Mouse (Mus musculus): ENCODE data around the gene Slc25a39.
"Not testable (repeated sequence)": the region's sequence is repeated elsewhere in the genome, so short reads cannot be mapped to it uniquely, and the experiment has no call there.

Slc25a39 gene

DNA sequence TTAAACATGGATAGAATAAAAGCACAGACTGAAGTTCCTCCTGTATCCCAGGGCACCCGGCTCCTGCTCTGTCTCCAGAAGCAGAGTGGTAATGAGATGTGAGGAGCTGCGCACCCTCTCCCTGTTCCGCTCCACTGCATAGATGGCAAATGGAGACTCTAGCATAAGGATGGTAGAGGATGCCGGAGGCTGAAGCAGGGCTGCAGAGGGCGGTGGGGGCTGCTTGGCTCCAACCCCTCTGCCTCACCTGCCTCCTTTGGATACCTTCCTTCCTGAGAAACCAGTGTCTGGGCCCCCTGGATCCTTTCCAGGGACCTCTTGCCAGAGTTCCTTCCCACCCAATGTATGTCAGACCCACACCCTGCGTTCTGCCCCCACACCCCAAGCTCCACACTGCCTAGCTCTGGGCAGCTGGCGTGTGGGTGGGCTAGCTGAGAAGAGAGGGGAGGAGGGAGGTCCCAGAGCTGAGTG lies 11.0 kb downstream of the Slc25a39 start:
- ATAC-seq (ENCODE audit: low TSS enrichment), result peak; percentile 31; the same call in 1 of the 2 replicates

GRCm38 (mm10) chr11:102396263-102396662 lies 11.5 kb downstream of the Slc25a39 start:
- ATAC-seq (ENCODE audit: low TSS enrichment), result no peak

DNA sequence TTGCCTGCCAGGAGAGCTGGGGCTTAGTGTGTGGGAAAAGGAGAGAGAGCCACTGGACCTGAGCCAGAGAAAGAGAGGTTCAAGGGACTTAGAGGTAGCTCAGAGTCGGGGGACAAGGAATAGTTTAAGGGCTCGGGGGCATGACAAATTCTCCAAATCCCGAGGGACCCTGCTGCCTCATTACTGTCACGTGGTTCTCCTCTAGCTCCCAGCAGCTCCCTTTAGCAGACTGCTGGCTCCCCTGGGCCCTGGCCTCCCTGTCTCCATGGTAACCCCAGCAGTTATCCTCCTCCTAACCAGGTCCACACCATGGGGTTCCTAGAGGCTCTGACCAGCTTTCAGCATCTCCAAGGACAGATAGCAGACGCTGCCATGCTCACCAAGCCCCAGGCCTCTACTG lies 12.5 kb downstream of the Slc25a39 start:
- no peak for ATAC-seq (ENCODE audit: low TSS enrichment)

GRCm38 (mm10) chr11:102394421-102395124 lies 13.2 kb downstream of the Slc25a39 start:
- ATAC-seq (ENCODE audit: low TSS enrichment), result no peak

GRCm38 (mm10) chr11:102393719-102394420 lies 13.9 kb downstream of the Slc25a39 start:
- 0 out of 2 replicates have a peak, but pooled peaks have one; percentile 25 for ATAC-seq (ENCODE audit: low TSS enrichment)

DNA sequence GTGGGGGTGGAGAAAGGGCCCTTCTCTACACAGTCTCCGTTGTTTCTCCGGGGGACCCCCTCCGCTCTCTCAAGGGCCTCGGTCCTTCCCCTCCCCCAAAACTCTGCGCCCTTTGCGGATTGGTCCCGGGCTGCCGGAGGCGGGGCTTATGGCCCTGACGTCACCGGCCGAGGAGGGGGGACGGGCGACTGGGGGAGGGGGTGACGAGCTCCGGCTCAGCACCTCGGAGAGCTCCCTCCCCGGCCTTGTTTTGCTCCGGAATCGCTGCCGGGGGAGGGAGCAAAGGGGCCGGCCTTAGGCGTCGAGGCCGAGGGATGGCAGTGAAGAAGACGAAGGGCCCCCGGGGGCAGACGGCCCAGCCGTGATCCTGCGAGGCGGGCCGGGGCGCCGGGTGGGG lies 14.5 kb downstream of the Slc25a39 start, which contains the start of gene Rundc3a:
Gene Rundc3a, plus strand, starts transcription at position 166 of the 397 bp plus-strand sequence.
- ATAC-seq (ENCODE audit: low TSS enrichment), result peak; percentile 51

DNA sequence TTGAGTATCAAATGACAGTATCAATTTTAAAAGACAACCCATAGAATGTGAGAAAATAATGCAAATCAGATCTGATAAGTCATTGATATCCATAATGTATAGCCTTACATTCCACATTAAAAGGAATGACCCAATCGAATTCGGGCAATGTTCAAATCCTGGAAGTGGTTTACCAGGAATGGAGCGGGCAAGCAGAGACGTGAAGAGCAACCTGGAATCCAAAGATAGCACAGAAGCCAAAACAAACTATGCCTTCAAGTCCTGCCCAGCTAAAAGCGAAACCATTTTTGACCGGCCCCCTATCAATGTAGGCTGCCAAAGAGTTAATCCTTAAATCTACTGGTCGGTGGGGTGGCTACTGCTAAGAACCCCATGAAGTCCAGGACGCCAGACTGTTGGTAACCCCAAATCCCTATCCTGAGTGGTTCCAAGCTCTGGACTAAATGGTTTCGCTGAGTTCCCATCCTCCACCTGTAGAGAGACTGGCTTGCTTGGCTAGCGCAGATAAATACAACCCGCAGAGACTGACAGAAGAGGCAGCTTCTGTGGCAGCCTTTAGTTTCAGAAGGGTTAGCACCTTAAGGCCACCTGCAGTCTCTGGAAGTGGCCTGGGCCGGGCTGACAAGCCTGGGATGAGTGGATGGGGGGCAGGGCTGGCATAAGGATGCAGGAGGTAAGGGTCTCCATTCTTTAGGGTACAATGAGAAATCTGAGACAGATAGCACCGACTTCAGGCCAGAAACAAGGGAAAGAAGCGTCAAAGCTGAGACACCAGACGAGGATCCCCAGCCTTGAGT lies 15.1 kb downstream of the Slc25a39 start:
- ATAC-seq (ENCODE audit: low TSS enrichment), result peak; percentile 15; the same call in 1 of the 2 replicates

GRCm38 (mm10) chr11:102389436-102389835 lies 18.3 kb downstream of the Slc25a39 start:
- ATAC-seq (ENCODE audit: low TSS enrichment), result not testable (repeated sequence)

- no peak for ATAC-seq (ENCODE audit: low TSS enrichment)
Measured at GRCm38 (mm10) chr11:102386121-102386520, 21.6 kb downstream of the Slc25a39 start.

- ATAC-seq (ENCODE audit: low TSS enrichment), result no peak
Measured at GRCm38 (mm10) chr11:102385075-102385474, 22.7 kb downstream of the Slc25a39 start.

GRCm38 (mm10) chr11:102384418-102384817 lies 23.3 kb downstream of the Slc25a39 start:
- peak; percentile 74; the same call in 1 of the 2 replicates for ATAC-seq (ENCODE audit: low TSS enrichment)

DNA sequence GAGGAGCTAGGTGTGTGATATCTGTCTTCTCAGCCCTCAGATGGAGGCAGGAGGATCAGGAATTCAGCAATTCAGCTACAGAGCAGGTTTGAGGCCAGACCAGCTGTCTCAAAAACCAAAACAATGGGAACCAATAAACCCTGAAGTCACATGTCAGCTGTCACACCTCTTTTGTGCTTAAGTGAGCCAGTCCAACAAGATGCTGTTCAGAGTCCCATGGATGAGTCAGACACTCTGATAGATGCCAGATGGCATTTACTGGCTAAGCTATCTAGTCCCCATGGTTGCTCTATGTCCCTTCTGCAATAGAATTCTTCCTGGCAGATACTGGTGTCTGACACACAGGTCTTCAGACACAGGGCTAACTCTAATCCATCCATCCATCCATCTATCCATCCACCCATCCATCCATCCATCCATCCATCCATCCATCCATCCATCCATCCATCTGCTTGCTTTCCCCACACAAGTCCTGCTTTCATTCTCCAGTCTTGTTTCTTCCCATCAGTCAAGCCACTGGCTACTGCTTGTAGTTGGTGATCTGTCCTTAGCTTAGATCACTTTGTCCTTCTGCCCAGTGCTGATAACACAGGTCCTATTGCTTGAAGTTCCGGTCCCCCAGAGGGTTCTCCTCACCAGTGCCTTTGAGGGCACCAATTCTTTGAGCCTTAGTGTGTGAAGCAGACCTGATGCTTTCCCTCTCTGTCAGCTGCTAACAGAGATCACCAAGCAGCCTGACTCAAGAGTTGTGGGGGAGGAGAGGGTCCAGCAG lies 24.2 kb downstream of the Slc25a39 start:
- peak; percentile 27; the same call in 1 of the 2 replicates for ATAC-seq (ENCODE audit: low TSS enrichment)

DNA sequence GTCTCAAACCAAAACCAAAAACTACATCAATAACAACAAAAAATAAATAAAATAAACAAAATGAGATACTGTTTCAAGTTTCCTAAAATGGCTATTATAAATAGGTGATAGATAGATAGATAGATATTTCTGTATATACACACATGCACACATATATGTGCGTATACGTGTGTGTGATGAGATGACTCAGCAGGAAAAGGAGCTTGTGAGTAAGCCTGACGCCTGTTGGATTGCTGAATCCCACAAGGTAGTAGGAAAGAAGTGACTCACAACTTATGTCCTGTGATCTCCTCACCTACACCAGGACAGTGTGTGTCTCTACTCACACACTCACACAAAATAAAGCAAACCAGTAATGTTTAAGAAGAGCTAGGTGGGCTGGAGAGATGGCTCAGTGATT lies 25.0 kb downstream of the Slc25a39 start:
- ATAC-seq (ENCODE audit: low TSS enrichment), result no peak

- no peak for ATAC-seq (ENCODE audit: low TSS enrichment)
Measured at GRCm38 (mm10) chr11:102381341-102382100, 26.2 kb downstream of the Slc25a39 start.

- no peak for ATAC-seq (ENCODE audit: low TSS enrichment)
Measured at GRCm38 (mm10) chr11:102380091-102380490, 27.7 kb downstream of the Slc25a39 start.

DNA sequence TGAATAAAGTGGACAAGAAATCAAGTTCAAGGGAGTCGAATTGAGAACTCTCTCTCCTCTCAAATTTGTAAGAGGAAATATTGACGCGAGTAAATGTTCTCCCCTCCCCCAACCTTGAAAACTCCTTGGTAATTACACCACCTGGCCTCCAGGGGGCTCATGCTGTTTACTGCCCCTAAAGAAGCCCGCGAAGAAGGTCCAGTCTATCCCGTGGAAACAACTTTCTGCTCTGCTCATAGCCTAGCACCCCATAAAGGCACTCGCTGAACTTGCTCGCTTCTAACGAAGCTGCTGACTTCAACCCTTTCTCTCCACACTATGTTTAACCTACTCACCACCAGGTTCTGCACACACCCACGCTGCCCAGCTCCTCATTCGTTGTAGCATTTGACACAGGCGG lies 30.6 kb downstream of the Slc25a39 start:
- no peak for ATAC-seq (ENCODE audit: low TSS enrichment)

- no peak for ATAC-seq (ENCODE audit: low TSS enrichment)
Measured at GRCm38 (mm10) chr11:102376196-102376835, 31.4 kb downstream of the Slc25a39 start.

DNA sequence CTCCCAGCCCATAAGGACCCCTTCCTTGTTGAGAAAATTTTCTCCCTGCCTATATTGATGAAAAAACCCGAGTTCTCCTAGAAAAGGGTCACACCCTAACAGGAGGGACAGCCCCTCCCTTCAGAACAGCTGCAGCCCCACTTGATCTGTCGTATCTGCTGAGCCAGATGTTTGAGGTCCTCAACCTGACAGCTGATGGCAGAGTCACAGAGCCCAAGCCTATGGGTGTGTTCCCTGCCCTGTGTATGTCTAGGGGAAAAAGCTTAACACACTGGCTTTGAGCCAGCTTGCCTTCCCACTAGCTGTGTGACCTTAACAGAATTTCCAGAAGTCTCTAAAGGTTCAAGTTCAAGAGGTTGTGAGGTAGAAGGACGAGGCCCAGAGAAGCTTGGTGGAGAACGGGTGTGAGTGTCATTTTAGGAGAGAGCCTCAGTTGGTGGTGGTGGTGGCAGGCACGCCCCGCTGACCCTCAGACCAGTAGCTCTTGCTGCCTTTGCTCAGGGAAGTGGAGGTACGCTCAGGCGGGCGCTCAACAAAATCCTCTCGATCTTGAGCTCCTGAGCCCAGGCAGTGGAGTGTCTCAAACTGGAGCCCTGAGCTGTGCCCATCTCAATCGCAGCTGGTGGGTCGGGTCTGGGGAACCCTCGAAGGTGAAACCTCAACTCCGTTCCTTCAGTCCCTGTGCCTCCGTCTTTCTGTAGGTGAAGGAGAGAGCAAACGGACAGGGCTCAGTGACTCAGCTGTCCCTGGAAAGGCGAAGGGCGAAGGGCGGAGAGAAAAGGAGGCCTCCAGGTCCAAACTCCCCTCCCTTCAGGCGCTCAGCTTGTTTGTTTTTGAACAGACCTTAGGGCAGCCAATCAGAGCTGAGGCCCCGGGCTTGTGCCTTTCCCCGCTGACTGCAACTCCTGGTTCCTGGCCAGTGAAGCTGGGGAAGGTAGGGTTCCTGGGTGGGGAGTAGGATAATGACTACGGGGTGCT lies 32.3 kb downstream of the Slc25a39 start:
- no peak; the same call in 1 of the 2 replicates for ATAC-seq (ENCODE audit: low TSS enrichment)
